Mouse (Mus musculus): ENCODE data around the gene Abca1. TPM values are rescaled to one million over a fixed set of nuclear protein-coding genes. Genes with fewer than 3 reads are reported as not detected.

Abca1 gene
- polyA plus RNA-seq, 1 experiment from 2014 or later: 9.3 TPM

DNA sequence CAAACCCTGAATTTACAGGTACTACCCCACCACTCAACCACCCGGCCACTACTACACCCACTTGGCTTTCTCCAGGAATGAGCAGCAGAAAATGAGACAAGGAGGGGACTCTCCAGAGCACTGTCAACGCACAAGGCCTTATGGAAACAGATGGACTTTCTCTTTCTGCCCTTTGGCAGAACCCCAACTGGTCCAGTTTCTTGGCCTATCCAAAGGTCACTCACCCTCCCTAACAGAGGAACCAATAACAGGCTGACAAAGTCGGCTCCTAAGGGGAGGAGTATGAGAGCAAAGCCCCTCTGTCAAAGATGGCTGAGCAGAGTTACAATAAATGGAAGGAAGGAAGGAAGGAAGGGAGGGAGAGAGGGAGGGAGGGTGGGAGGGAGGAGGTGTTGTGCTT lies 65.4 kb downstream of the Abca1 start:
- 0 out of 2 replicates have a peak, but pooled peaks cover 6% of the 10 kb centered on the region for H3K36me3 ChIP-seq
- no peak overlapping the region for H3K4me2 ChIP-seq (replicated peaks)
- no peak for ATAC-seq (ENCODE audit: low FRiP score, low read depth)
- no peak overlapping the region for H3K4me3 ChIP-seq
- H3K9ac ChIP-seq: no peak overlapping the region
- H3K27me3 ChIP-seq (replicated peaks): no peaks in the 10 kb centered on the region
- no peak overlapping the region for H3K27ac ChIP-seq
- H3K4me1 ChIP-seq: no peaks in the 10 kb centered on the region
- whole genome bisulfite sequencing: 76% methylated on average over 3 of the region's 3 CpGs
- no peaks in the 10 kb centered on the region for H3K9me3 ChIP-seq

DNA sequence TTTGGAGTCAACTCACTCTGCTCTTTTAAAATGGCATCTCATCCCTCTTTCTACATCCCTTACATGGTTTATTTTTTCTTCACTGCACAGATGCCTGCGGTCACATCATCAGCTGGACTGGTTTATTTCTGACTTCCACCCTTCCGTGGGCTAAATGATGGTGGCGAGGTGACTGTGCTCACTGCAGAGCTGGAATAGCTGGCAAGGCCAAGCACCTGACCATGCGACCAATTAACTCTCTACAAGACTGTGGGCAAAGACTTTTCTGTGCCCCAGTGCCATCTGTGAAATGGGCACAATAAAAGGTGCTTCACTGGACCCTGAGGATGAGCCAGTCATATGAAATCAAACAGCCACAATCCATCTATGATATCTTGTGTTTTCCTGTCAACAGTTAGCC lies 66.1 kb downstream of the Abca1 start:
- Histone ChIP-seq H3K27me3 (replicated peaks) (no peaks in the 10 kb centered on the region), H3K4me3 (no peak overlapping the region), H3K9me3 (no peaks in the 10 kb centered on the region), H3K4me2 (replicated peaks) (no peak overlapping the region), H3K36me3 (peaks cover 13% of the 10 kb centered on the region; the same call in 1 of the 2 replicates), H3K4me1 (no peaks in the 10 kb centered on the region), H3K27ac (no peak overlapping the region), H3K9ac (no peak overlapping the region)
- ATAC-seq (ENCODE audit: low FRiP score, low read depth): no peak
- 86% methylated on average over 4 of the region's 4 CpGs for WGBS

DNA sequence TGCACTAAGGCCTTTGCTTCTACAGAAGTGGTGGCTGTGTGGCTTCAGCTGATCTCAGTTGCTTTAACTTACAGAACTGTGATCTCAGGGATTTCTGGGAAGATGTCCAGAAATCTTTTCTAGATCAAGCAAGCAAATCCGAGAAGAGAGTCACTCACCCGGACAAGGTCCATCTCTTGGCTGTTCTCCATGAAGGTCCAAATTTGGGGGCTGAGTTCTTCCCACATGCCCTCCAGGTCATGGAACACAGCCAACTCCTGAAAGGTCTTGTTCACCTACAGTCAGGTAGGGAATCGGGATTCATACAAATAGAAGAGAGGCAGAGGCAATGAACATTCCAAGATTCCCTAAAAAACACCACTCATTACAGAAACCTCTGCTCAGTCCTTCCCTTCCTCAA lies 70.1 kb downstream of the Abca1 start:
- H3K27me3 ChIP-seq (replicated peaks): no peaks in the 10 kb centered on the region
- no peak overlapping the region for H3K9ac ChIP-seq
- ATAC-seq (ENCODE audit: low FRiP score, low read depth): no peak
- H3K4me3 ChIP-seq: no peak overlapping the region
- peaks cover 21% of the 10 kb centered on the region for H3K36me3 ChIP-seq
- H3K4me2 ChIP-seq (replicated peaks): no peak overlapping the region
- WGBS: 96% methylated on average over 3 of the region's 3 CpGs
- H3K9me3 ChIP-seq: no peaks in the 10 kb centered on the region
- H3K27ac ChIP-seq: no peak overlapping the region
- no peaks in the 10 kb centered on the region for H3K4me1 ChIP-seq

DNA sequence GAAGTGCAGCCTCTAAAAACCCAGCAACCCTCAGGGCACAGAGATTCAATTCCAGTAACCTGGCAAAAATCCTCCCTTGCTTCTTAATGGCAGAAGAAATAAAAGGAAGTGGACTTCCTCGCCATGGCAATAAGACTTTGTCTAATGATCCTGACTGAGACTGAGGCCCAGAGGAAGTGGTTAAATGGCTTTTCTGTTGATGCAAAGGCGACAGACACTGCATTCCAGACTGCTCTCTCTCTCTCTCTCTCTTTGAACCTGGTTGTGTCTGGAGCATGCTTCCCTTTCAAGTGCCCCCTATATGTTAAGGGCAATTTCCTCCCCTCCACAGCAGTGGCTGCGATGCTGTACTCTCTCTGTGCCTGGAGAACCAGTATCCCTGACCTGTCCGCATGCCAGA lies 70.7 kb downstream of the Abca1 start:
- H3K27me3 ChIP-seq (replicated peaks): no peaks in the 10 kb centered on the region
- 49% methylated on average over 4 of the region's 4 CpGs for WGBS
- H3K9me3 ChIP-seq: no peaks in the 10 kb centered on the region
- no peak overlapping the region for H3K4me2 ChIP-seq (replicated peaks)
- no peak overlapping the region for H3K9ac ChIP-seq
- H3K27ac ChIP-seq: no peak overlapping the region
- no peaks in the 10 kb centered on the region for H3K4me1 ChIP-seq
- ATAC-seq (ENCODE audit: low FRiP score, low read depth): no peak
- no peak overlapping the region for H3K4me3 ChIP-seq
- peaks cover 27% of the 10 kb centered on the region for H3K36me3 ChIP-seq

DNA sequence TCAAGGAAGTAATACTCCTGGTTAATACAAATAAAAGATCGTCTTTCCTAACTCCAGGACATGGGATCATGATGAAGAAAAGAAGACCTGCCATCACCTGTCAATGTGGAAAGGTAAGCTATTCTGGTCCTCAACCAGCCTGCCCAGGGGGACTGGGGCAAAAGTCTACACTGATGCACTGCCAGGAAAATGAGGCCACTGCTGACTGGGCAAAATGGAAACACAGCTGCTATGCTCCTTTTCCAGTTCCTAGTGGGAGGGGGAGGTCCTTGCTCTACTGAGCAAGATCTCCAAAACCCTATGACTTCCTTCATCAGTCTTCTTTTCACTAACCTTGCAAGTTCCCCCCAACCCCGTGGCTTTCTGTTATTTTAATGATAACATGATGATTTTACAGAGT lies 73.1 kb downstream of the Abca1 start:
- H3K9ac ChIP-seq: no peak overlapping the region

DNA sequence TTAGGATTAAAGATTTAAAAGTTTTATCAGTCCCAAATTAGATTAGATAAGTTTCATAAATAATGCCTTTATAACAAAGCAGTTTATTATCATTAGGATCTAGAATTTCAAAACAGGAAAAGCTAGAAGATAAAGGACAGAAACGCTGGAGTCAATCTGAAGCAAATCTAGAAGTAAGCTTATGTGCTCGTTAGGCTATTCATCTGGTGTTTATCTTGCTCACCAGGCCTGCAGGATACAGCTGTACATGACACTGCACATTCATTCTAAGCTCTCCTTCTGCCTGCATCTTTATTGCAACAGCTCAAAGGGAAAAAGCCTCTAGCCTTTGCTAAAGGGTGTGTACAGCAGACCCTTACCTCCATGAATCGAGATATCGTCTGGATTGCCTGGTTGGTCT lies 74.1 kb downstream of the Abca1 start:
- WGBS: 88% methylated on average over 4 of the region's 4 CpGs
- Histone ChIP-seq H3K4me2 (replicated peaks) (no peak overlapping the region), H3K36me3 (peaks cover 39% of the 10 kb centered on the region), H3K4me1 (no peaks in the 10 kb centered on the region), H3K9me3 (no peaks in the 10 kb centered on the region), H3K27me3 (replicated peaks) (no peaks in the 10 kb centered on the region), H3K4me3 (no peak overlapping the region), H3K9ac (no peak overlapping the region), H3K27ac (no peak overlapping the region)
- ATAC-seq (ENCODE audit: low FRiP score, low read depth): no peak

More for the DNA sequence above, 73.1 kb downstream of the Abca1 start:
- H3K27ac ChIP-seq: no peak overlapping the region
- no peak for ATAC-seq (ENCODE audit: low FRiP score, low read depth)
- no peaks in the 10 kb centered on the region for H3K9me3 ChIP-seq
- H3K4me1 ChIP-seq: no peaks in the 10 kb centered on the region
- 86% methylated on average over 2 of the region's 2 CpGs for WGBS
- H3K36me3 ChIP-seq: peaks cover 38% of the 10 kb centered on the region
- H3K27me3 ChIP-seq (replicated peaks): no peaks in the 10 kb centered on the region
- no peak overlapping the region for H3K4me3 ChIP-seq
- no peak overlapping the region for H3K4me2 ChIP-seq (replicated peaks)

DNA sequence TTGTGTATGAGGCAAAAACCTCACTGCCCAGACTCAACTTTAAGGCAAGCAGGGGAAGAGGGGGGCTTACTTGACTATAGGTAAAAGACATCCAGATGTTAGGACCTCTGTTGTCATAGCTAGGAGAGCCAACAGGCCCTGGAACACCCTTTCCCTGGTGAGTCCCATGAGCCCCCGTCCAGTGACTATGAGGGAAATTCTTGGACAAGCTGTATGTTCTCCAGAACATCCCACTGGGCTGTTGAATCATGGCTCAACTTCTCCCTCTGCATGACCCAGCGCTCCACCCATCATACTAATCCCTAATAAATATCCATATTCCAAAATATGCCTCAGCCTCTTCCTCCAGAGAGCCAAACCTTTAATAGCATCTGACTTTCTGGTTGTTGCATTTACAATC lies 76.6 kb downstream of the Abca1 start:
- Histone ChIP-seq H3K9ac (no peak overlapping the region), H3K4me2 (replicated peaks) (no peak overlapping the region), H3K27ac (no peak overlapping the region), H3K4me3 (no peak overlapping the region), H3K9me3 (no peaks in the 10 kb centered on the region), H3K4me1 (no peaks in the 10 kb centered on the region), H3K27me3 (replicated peaks) (no peaks in the 10 kb centered on the region), H3K36me3 (peaks cover 35% of the 10 kb centered on the region)
- no peak for ATAC-seq (ENCODE audit: low FRiP score, low read depth)
- 90% methylated on average over 2 of the region's 2 CpGs for WGBS

DNA sequence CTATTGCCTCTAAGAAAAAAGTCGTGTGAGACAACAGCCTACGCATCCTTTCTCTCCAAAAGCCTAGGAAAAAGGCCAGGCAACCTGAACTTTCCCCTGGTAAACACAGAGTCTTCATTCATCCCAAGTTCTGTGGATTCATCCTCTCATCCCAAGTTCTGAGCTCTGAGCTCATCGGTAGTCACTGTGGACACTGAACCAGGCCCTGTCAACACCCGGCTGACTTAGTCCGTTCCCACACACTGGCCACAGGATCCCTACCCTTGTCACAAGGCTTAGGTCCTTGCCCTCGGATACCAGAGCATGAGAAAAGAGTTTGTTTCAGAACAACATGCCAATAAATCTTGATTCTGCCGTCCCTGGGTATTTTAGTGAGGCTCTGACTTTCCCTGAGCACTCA lies 77.2 kb downstream of the Abca1 start:
- Histone ChIP-seq H3K9ac (no peak overlapping the region), H3K27me3 (replicated peaks) (no peaks in the 10 kb centered on the region), H3K4me3 (no peak overlapping the region), H3K36me3 (peaks cover 39% of the 10 kb centered on the region), H3K9me3 (no peaks in the 10 kb centered on the region), H3K4me1 (no peaks in the 10 kb centered on the region), H3K27ac (no peak overlapping the region), H3K4me2 (replicated peaks) (no peak overlapping the region)
- 60% methylated on average over 7 of the region's 7 CpGs for WGBS
- ATAC-seq (ENCODE audit: low FRiP score, low read depth): no peak

DNA sequence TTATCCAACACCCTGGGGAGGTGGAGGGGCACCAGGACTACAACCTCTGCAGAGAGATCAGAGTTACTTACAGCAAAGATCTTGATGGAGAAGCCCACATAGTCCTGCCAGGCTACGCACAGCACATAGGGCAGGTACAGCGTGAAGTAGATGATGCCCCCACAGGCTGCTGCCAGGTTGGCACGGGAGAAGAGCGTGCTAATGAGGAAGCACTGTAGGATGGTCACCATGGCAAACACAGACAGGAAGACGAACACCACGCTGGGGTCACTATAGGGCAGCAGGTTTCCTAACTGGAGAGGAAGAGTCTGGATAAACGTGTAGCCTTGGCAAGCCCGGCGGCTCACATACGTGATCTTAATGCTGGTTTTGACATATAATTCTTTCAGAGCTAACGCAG lies 77.8 kb downstream of the Abca1 start:
- no peaks in the 10 kb centered on the region for H3K27me3 ChIP-seq (replicated peaks)
- H3K4me3 ChIP-seq: no peak overlapping the region
- ATAC-seq (ENCODE audit: low FRiP score, low read depth): no peak
- peaks cover 45% of the 10 kb centered on the region for H3K36me3 ChIP-seq
- no peak overlapping the region for H3K9ac ChIP-seq
- H3K9me3 ChIP-seq: no peaks in the 10 kb centered on the region
- no peak overlapping the region for H3K27ac ChIP-seq
- H3K4me2 ChIP-seq (replicated peaks): no peak overlapping the region
- no peaks in the 10 kb centered on the region for H3K4me1 ChIP-seq
- 93% methylated on average over 11 of the region's 11 CpGs for WGBS

DNA sequence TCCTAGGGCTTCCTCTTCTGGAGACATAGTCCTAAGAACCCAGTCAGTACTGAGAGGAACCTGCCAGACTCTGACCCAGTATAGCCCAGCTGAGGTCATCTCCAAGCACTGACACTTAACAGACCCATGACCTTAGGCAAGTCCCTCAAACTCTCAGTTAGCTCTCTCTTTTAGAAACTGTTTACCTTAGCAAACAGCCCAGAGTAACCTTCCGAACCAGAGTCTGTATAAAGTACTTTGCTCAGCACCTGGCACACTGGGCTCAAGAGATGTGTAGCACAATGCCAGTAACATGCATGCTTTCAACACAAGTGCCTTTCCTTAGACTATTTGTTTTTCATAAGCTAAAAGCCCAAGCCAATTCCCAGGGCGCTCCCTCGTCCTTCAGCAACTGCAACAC lies 79.4 kb downstream of the Abca1 start:
- H3K9me3 ChIP-seq: no peaks in the 10 kb centered on the region
- H3K4me1 ChIP-seq: no peaks in the 10 kb centered on the region
- H3K27ac ChIP-seq: no peak overlapping the region
- WGBS: 85% methylated on average over 3 of the region's 3 CpGs
- H3K36me3 ChIP-seq: peaks cover 54% of the 10 kb centered on the region
- ATAC-seq (ENCODE audit: low FRiP score, low read depth): no peak
- H3K4me3 ChIP-seq: no peak overlapping the region
- H3K27me3 ChIP-seq (replicated peaks): no peaks in the 10 kb centered on the region
- H3K4me2 ChIP-seq (replicated peaks): no peak overlapping the region
- H3K9ac ChIP-seq: no peak overlapping the region

DNA sequence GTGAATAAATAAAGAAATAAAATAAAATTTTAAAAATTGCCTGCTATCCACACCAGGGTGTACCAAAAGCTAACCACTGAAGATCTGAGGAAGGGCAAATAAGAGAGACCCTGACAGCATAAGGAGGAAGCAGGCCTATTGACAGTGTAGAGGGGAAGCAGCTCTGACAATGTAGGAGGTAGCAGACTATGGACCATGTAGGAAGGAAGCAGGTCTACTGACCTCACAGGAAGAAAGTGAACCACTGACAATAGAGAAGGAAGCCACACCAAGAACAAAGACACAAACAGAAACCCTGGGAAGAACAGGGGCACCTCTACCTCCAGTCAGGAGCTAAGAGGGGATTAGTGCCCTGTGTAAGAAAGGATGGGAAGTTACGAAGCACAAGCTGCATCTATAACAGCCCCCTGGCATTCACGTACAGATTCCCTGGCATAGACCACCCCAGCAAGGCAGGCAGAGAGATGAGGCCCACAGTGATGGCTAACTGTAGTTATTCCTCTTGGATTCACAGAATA lies 80.8 kb downstream of the Abca1 start:
- Histone ChIP-seq H3K9me3 (no peaks in the 10 kb centered on the region), H3K4me2 (replicated peaks) (no peak overlapping the region), H3K36me3 (peaks cover 51% of the 10 kb centered on the region), H3K27ac (no peak overlapping the region), H3K27me3 (replicated peaks) (no peaks in the 10 kb centered on the region), H3K4me1 (no peaks in the 10 kb centered on the region), H3K4me3 (no peak overlapping the region), H3K9ac (no peak overlapping the region)
- ATAC-seq (ENCODE audit: low FRiP score, low read depth): no peak
- 97% methylated on average over 2 of the region's 2 CpGs for WGBS

DNA sequence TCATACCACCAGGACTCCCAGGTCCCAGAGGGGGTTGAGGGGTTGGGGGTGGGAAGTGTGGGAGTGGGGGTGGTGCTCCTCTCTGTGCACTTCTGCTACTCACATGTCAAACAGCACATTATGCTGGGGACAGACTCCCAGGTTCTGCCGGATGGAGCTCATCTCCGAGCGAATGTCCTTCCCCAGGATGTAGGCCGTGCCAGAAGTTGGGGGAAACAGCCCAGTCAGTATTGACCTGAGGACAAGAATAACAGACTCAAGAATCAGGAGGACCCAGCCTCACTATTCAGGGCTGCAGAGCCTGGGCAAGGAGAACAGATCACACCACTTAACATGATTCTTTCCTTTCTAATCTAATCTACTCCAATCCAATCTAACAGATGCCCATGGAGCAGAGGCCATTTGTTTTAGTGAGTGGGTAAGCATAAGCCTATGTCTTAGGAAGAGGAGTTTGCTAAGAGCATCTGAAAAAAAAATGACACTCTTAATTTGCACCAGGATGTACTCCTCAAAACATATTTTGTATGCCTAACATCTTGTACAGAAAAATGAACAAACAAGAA lies 82.8 kb downstream of the Abca1 start:
- Histone ChIP-seq H3K9me3 (no peaks in the 10 kb centered on the region), H3K27ac (no peak overlapping the region), H3K27me3 (replicated peaks) (no peaks in the 10 kb centered on the region), H3K4me3 (no peak overlapping the region), H3K9ac (no peak overlapping the region), H3K36me3 (peaks cover 46% of the 10 kb centered on the region), H3K4me2 (replicated peaks) (no peak overlapping the region), H3K4me1 (no peaks in the 10 kb centered on the region)
- 85% methylated on average over 4 of the region's 4 CpGs for WGBS
- no peak for ATAC-seq (ENCODE audit: low FRiP score, low read depth)

DNA sequence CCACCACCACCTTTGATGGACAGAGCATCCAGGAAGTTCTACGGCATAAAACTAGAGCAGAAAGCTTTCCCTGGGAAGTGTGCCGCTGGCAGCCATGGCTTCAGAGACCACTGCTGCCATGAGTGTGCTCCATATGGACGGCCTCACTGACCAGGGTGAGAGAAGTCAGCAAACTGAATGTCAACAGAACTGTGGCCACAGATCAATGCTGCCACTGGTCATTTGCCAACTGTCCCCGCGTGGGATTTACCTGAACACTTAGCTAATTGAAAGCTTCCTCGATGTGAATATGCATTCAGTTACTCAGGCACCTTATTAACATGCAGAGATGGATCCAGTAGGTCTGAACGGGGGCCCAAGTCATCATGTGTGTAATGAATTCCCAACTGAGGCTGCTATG lies 86.7 kb downstream of the Abca1 start:
- WGBS: 91% methylated on average over 7 of the region's 7 CpGs
- Histone ChIP-seq H3K9me3 (no peaks in the 10 kb centered on the region), H3K27me3 (replicated peaks) (no peaks in the 10 kb centered on the region), H3K4me3 (no peak overlapping the region), H3K4me2 (replicated peaks) (no peak overlapping the region), H3K9ac (no peak overlapping the region), H3K27ac (no peak overlapping the region), H3K36me3 (peaks cover 54% of the 10 kb centered on the region), H3K4me1 (no peaks in the 10 kb centered on the region)
- no peak for ATAC-seq (ENCODE audit: low FRiP score, low read depth)

Data from neural tube, embryonic 12.5 days (tissue).